Mouse (Mus musculus) lung, postnatal 25 days (tissue): ENCODE results near the gene Appl2.
A peak's percentile ranks its signal among the peaks of the same experiment; 100 is the strongest.
"Not testable (repeated sequence)": the region's sequence is repeated elsewhere in the genome, so short reads cannot be mapped to it uniquely, and the experiment has no call there.

Experiments
- DNase-seq: peaks from one replicate; pipeline ENCODE4 v3.0.0; 2022; ENCODE audit warnings: low spot score

The Appl2 gene

DNA sequence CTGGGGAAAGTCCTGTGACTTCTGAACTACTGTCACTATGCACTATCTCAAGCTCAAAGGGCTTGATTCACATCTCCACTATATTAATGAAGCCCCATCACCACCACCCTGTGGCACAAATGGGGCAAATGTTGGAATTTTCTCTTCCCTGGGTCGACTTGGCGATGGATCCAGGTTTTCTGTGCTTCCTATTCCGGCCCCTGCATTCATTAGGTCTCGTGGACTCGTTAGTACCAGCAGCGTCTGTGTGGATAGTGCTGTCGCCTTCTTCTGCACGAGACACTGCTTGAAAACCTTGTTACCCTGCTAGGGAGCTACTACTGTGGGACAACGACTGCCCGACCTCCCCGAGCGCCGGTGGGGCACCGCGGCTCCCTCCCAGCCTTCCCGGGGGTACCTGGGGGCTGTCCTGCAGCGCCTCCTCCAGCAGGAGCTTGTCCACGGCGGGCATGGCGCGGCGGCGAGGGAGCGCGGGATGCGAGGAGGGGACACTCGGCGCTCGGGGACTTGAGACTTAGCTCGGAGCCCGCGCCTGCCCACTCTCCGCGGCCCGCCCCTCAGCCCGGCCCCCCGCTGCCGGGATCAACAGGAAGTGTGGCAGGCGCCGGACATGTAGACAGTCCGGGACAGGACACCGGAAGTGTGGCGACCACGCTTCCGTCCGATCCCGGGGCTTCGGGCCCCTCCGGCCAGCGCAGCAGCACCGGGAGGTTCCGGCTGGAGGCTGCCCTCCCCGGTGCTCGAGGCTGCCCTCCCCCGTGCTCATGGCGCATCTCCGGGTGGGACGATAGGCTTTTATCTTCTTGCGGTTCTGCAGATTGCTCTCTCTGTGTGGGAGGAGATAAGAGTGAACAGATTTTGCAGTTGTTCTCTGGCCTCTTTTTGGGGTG lies at the start of gene Appl2:
Gene Appl2 (minus strand): TSS at position 608 of the 890 bp plus-strand sequence.
- peak; percentile 95 for DNase-seq

DNA sequence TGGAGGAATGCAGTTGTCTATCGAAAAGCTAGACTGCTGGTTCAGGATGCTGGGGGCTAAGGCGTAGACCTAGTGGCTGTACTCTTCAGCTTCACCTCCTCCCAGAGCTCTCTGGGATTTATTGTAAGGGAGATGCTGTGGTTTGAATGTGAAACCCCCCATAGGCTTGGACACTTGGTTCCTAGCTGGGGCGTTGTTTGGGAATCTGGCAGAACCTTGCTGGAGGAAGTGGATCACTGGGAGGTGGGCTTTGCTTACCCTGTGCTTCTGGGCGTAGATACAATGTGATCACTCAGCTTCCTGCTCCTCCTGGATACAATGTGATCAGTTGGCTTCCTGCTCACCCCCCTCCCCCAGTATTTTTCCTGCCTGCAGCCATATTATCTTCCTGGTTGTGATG lies 47.7 kb upstream of the Appl2 start:
- no peak for DNase-seq

DNA sequence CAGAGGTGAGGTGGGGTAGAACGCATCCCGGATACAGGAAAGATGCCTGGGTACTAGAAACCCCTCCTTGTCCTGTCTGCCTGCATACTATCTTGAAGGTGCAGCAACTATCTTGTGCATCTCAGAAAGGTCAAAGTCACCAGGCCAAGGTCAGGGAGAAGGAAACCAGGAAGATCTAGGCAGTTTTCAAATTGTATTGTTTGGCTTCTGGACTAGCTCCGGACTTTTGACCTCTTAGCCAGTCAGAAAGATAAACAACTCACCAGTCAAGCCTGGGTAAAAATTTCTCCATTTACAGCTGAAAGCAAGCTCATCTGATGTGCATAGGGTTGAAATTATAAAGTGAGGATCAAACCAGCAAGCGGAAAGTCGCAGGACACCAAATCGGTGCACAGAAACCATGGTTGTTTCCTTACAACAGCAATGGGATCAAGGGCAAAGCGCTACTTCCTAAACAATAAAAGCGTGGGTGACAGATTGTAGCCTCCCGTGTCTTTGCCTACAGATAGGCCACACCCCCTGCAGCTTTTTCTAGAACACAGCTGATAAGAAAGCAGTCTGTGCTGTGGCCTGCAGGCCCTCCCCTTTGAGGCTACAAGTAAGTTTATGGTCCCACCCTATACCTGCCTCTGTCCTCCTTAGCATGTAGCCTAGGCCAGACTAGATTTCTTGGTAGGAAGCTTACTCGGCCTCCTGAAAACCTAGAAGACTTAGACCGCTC lies 43.8 kb upstream of the Appl2 start:
- no peak for DNase-seq

DNA sequence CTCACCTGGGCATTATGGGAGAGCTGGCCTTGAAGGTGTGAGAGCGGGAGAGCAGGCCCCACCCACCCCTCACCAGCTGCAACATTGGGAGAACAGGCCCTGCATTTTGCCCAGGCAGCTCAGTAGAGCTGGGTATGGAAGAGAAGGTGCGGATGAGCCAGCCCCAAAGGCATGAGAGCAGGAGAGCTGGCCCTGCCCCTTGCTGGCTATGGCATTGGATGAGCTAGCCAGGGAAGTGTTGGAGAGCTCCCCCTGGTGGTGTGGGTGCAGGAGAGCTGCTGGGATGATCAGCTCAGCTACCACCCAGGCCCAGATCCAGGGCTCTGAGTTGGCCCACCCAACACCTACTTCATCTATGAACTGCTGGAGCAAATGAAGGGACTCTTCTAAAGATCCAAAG lies 39.7 kb upstream of the Appl2 start:
- DNase-seq: no peak

DNA sequence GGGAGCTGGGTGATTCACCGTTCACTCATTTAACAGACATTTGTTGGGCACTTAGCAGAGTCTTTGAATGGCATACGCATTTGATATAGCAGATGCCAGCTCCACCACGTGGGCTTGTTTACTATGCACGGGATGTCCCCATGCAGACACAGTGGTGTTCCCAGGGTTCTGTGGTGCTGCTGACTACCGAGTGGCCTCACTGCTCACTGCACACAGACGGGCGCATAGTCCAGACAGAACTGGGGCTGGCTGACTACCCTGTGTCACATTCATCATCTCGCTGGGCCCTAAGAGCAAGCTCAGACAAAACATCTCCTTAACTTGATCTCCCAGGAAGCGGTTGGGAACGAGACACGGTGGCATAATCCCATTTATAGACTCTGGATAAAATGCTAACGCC lies 32.8 kb upstream of the Appl2 start:
- no peak for DNase-seq

DNA sequence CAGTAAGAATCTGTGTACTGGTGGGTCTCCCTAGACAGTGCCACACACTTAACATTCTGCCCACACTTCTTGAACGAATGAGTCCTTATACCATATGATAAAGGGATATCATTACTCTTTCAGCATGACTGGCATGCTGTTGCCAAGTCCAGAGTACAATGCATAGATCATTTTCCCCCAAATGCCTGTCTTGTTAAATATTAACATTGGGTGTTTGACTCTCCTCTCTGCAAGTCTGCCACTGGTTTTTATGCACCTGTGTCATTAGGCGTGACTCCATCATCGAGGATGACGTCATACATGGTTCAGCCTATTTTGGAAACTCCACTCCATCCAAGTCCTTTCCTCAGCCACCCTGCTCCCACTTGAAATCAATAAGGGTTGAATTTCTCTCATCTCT lies 18.0 kb upstream of the Appl2 start:
- no peak for DNase-seq

DNA sequence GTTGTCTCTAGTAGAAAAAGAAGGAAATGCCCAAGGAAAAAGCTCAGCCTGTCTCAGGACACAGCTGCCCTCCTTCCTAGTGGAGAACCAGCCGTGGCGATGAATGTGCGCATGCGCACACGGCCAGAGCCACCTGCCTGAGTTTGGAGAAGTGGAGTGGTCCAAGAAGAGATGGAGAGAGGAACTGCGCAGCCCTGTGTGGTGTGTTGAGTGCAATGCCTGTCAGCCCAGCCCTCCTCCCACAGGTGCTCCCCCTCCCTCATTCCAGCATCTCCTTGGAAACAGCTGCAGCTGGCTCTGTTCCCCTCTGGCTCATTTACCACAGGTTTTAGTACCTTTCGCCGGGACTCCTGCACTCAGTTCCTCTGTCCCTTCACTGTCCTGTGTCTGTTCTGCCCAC lies 13.4 kb upstream of the Appl2 start:
- no peak for DNase-seq

DNA sequence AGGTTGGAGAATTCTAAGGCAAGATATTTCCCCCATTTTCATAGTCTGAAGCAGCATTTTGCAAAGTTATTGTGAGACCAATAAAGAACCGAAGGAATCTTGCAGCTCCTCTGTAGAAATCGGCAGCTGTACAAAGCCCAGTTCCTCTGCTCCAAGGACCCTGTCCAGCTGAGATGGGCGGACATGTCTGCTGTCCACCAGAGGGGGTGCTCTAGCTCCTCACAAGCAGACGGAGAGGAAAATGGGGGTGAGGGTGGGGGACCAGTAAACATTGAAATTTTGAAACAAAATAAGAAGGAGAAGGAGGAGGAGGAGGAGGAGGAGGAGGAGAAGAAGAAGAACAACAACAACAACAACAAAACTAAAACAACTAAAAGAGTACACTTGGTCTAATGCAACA lies 12.1 kb upstream of the Appl2 start:
- no peak for DNase-seq

DNA sequence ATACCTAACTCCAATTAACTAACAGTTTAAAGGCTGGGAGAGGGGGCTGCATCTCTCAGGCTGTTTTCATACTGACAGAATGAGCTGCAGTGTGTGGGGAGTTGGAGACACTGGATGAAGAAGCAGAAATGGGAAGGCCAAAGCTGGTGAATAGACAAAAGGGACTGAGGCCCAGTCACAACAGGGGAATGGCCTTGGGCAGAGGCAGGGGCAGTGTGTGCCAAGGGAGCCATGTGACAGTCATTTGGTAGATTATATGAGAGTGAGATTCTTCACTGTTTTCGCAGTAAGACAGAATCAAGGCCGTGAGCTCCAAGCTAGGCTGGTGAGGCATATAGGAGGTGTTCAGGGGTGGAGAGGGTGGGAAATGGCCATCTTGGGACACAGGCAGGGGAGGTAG lies 6.1 kb upstream of the Appl2 start:
- DNase-seq: no peak

DNA sequence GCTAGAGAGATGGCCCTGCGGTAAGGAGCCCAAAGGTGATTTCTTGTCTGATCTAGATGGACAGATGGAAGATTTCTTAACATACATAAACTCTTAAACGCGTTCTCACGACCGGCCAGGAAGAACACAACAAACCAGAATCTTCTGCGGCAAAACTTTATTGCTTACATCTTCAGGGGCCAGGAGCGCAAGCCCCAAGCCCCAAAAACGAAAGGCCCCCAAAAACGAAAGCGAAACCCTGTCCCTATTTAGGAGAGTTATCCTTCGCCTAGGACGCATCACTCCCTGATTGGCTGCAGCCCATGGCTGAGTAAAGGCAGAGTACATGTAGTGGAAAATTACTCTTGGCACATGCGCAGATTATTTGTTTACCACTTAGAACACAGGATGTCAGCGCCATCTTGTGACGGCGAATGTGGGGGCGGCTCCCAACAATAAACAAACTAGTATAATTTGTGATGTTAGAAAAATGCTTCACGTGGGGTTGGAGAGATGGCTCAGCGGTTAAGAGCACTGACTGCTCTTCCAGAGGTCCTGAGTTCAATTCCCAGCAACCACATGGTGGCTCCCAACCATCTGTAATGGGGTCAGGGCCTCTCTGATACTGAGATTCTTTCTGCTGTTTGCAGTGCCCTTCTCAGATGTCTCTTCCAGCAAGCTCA lies 3.8 kb upstream of the Appl2 start:
- DNase-seq: not testable (repeated sequence)

DNA sequence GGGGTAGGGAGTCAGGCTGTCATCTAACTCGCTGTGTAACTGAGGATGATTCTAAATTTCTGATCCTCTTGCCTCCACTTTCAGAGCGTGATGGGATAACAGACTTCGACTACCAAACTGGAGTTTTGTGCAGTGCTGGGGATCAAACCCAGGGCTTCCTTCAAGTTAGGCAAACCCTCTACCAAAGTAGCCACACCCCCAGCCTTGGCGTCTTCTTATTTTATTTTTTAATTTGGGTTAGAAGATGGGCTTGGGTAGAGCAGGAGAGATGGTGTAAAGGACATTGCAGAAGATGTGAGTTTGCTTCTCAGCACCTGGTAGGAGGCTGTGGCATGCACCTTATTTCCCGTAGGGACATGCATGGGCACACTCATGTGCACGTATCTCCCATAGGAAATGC lies 499 bp upstream of the Appl2 start:
- no peak for DNase-seq

DNA sequence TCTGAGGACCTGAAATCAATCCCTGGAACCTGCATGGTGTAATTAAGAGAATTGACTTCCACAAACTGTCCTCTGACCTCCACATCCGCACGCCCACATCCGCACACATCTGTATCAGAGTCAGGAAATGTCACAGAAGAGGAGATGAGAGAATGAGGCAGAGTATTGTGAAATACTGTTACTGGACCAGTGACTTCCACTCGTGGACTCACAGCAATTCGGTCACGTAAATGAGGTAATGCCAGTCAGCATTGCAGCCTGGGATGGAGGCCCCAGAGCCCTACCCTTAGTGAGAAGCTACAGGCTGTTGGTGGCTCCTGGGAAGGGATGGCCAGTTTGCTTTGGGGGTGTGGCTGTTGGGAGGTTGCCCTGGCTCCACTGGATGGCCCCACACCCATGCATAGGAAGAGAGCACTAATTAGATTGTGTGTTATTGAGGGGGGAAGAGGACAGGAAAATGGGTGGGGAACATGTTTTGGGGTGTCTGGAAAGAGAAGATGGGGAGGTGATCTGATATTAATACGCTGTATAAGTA lies 2.1 kb downstream of the Appl2 start:
- DNase-seq: no peak

DNA sequence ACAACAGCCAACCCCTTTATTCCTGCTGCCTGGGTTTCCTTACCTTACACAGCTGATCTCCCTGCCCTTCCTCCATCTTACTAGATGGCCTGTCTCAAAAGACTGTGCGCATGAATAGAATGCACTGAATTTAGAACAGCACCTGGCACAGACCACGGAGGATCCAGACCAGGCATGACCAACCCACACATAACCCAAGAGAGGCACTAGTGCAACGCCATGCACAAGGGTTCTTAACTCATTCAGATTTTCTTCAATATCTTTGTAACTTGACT lies 2.9 kb downstream of the Appl2 start:
- no peak for DNase-seq

DNA sequence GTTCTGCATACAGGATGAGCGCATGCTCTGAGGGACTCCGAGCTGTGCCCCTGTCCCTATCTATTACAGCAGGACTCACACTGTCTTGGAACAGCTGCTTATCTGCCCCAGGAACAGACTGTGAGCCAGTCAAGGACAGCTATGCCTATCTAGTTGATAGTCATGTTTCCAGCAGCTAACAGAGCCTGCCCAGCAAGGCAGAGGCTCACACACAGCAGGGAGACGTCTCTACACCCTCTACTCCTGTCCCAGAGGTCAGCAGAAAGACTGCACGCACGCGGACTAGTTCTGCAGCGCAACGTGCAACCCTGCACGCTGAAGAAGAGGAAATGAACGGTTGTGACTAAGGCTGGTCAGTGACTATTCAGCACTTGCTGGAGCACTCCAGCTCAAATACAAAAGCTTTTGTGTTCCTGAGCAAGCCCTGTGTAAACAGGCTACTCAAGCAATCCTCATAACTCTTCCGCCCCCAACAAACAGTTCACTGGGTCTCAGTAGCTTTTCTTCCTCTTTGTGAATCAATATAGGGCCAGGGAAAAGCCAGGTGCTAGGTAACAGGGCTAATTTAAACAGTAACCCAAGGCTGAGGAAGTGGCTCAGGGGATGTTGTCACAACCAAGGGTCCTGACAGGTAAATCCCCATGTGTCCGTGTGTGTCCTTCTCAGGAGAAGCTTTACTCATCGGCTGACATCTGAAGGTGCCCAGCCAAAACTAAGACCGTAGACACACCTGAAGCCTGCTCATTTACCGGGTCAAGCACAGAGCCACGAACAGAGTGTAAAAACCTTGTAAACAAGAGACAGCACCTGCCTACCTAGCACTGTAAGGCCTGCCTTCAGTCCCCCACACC lies 3.4 kb downstream of the Appl2 start:
- peak; percentile 52 for DNase-seq

DNA sequence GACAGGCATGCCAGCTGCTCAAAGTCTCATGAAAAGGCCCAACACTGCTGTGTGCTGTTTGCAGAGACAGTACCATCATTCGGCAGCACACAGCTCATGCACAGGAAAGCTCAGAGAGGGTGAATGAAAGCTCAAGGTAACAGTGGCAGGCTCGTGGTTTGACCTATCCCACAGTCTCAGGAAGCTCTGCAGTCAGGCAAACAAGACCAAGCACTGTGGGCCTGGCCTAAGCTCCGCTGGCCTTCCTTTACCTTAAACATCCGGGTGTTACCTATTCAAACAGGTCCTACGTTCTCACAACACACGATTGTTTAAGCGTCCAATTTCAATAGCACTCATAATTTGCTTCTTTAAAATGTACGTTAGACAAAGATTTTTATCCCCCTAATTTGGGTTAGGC lies 4.4 kb downstream of the Appl2 start:
- DNase-seq: no peak

DNA sequence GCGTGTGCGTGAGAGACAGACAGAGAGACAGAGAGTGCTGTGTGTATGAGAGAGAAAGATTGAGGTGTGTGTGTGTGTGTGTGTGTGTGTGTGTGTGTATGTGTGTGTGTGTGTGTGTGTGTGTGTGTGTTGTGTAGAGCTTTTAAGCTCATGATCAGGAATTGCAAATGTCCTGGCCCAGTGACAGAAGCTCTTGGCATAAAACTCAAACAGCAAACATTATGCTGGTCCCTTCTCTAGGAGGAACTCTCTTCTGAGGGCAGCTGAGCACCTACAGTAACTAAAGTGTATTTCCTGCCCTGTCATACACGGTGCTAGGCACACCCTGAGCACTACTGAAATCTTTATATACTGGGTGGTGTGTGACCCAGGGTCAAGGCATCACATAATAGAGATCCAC lies 6.9 kb downstream of the Appl2 start:
- no peak for DNase-seq

DNA sequence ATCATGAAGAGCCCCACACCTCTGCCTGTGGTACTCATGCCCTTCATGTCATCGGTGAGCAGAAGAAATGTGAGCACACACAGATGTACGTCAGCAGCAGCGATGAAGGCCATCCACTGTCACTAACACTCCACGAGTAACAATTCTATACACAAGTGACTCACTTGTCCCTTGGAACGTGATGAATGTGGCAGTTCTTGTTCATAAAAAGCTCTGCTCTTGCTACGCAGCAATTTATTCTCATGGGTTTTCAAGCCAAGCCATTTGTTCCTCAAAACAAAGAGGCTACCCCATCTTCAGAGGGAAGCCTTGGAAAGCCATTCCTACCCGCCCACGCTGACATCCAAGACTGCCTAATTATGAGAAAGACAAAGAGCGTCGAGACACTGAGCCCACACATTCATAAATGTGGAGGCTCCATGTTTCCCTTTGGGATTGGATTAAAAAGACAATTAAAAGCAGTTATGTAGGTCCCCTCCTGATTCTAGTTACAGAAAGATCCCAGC lies 8.6 kb downstream of the Appl2 start:
- DNase-seq: no peak

DNA sequence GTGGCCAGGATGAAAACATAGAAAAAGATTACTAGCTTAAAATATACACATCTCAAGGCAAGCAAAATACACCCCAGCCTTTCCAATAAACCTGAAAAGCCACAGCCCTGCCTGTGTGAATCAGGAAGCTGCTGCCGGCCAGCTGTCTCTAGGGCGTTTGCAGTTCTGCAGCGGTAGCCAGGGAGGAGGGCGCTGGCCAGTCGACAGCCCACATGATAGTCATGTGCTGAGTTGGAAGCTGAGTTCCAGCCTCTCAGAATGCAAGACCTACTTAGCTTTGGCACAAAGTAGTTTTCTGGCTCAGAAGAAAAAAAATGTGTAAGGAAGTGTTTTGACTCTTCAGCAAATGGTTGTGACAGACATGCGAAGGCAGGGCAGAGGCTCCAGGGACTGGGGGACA lies 11.2 kb downstream of the Appl2 start:
- peak; percentile 88 for DNase-seq

DNA sequence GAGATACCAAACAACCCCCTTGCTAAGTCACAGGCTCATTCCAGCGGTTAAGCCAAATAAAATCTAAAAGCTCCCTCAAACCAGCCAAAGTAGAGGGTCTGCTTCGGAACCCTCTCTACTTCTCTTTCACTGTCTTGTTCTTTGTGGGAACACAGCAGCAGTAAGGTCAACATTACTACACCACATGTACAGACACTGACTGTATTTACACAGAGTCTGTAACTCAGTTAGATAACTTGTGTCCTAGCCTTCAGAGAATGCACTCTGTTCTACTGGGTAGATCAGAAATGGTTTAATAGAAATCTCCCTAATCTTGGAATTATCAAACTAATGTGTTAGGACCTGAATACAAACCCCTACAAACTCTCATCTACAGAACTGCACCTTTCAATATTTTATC lies 12.3 kb downstream of the Appl2 start:
- DNase-seq: no peak

DNA sequence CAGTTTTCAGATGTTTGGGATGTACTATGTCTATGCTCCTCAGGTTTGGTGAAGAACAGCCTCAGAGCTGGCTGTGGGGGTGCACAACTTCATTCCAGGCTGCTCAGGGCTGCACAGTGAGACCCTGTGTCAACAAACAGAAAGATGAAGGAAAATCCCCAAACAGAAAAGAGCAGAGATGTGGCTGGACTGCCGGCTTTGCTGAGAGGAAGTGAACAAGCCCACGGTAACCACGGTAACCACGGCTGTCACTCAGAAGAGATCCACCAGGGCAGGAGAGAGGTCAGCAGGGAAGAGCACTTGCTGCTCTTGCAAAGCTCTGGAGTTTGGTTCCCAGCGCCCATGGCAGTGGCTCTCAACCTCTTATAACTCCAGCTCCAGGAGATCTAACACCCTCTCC lies 14.1 kb downstream of the Appl2 start:
- DNase-seq: no peak

DNA sequence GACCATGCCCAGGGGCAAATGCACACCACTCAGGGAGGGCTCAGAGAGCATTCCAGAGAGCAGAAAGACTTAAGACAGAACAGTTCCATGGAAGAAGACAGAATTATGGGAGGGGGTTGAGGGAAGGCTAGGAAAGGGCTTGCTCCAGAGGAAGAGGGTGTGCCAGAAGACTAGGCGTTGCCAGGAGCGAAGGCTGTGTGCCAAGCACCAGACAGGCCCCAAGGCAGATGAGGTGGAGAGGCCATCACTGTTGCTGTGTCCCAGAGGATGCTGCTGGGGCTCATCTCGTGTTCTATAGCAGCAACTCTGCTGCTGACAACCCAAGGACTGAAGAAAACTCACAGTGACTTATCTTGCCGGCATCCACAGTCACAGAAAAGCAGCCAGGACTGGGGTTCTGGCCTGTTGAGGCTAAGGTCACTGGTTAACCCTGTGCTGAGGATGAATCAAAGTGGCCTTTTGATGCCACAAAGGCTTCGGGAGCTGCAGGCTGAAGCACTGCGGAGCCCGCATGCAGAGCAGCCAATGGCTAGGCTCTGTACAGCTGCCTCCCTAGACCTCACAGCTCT lies 15.6 kb downstream of the Appl2 start:
- DNase-seq: no peak

DNA sequence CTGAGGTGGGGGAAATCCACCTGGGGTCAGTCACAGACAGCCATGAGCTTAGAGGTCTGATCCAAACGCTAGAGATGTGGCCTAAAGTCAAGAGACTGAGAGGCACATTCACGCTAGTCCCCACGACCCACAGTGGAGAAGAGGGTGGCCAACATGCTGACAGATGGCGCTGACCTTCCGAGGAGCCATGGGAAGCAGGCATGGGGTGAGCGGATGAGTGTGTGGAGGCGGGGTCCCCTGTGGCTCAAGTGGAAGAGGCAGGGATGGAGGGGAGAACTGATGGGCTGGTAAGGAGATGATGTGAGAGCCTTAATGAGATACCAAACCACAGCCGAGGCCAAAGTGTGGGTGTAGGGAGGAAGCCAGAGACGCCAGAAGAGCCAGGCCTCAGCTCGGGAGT lies 16.8 kb downstream of the Appl2 start:
- no peak for DNase-seq
